Mouse (Mus musculus): ENCODE data around the gene Fbxl5. TPM values are rescaled to one million over a fixed set of nuclear protein-coding genes. Genes with fewer than 3 reads are reported as not detected.
A peak's percentile ranks its signal among the peaks of the same experiment; 100 is the strongest.

Fbxl5 gene
- 10 to 100 TPM; 77.7 to 88.1 TPM for total RNA-seq (2021)
- long read RNA-seq, transcript Fbxl5-201 (11 exons, 2,858 nt) = major isoform, 40 of 55 reads
- long read RNA-seq, partial matches to known transcripts = 8 of 55 reads
- long read RNA-seq, other reads (novel, unspliced or antisense) = 6 of 55 reads

DNA sequence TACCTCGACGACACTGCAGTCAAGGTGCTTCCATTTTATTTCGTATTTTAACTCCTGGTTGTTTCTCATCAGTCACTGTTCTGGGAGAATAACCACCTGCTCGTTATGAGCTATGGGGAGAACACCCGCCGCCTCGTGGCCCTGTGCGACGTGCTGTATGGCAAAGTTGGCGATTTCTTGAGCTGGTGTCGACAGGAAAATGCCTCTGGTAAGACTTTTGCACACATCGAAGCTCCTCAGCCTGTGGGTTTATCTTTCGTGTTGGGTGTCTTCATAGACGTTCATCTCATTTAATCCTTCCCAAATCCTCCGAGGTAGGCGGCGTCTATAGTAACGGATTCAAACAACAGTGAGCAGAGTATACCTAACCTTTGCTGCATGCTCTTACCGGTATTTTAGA, at the start of gene Fbxl5:
Fbxl5 (minus strand) TSS at position 101 of the 400 bp plus-strand sequence.
- DNase-seq (ENCODE audit: low spot score in 2 of 2) = no peak

DNA sequence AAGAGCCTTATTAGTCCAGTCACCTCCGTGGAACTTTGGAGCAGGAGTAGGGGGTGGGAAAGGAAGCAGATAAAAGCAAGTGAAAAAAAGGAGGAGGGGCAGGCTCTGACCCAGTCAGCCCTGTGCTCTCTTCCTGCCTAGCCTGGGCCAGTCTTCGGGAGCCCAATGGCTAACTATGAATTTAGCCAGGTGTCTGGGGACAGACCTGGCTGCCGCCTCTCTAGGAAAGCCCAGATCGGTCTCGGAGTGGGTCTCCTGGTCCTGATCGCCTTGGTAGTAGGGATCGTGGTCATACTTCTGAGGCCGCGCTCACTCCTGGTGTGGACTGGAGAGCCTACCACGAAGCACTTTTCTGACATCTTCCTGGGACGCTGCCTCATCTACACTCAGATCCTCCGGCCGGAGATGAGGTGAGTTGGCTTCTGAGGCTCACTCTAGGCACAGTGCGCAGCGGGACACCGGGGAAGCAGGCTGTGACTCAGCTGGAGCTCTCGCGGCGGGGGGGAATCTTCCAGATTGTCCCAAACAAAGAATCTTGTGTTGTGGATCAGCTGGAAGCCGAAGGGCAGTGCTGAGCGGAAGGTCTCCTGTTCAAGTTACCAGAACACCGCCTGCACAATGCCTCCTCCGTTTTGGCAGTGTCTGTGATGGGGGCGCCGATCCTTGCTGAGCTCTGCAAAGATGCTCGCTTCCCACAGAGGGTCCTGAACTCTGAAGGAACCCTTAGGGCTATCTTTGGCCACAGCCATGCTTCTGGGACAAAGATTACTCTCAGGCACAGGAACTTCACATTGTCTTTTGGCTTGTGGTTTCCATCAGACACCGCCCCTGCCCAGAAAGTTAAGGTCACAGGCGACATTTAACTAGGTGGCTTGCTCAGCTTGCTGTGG, 47.5 kb upstream of the Fbxl5 start:
- peak; percentile 36 to 38 for DNase-seq (ENCODE audit: low spot score in 2 of 2)

DNA sequence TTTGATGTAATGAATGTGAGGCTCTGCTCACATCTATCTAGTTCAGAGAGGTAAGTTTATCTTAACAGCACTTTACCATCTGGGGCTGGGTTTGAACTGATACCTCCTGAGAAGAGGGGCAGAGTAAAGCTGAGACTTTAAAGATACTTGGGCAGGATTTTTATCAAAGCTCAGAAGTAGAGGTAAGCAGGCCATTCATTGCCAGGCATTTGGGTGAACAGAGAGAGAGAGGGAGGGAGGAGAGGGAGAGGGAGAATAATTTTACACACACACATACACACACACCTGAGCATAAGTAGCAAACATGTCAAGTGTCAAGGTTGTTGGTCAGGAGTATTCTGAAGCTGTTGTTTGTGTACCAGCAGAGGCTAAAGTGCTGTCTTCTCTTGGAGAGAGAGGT, 46.8 kb upstream of the Fbxl5 start, which contains the start of gene Cd38:
Cd38 (plus strand) TSS at position 301 of the 400 bp plus-strand sequence.
- no peak for DNase-seq (ENCODE audit: low spot score in 2 of 2)

DNA sequence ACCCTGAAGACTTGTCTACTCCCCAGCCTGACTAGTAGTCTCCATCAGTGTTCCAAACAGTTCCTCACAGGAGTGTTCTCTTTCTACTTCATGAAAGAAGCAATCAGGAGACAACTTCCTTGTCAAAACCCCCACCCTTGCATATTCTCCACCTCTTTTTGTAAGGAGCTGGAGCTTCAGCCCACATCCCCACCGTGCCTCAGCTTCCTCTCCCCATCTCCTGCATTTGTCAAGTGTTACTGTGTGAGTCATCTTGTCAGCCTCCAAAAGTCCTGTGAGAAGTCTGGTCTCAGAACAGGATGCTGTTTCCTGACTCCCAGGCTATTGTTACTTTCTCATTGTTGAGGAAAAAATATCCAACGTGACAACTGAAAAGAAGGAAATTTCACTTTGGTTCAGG, 43.9 kb upstream of the Fbxl5 start:
- no peak for DNase-seq (ENCODE audit: low spot score in 2 of 2)

DNA sequence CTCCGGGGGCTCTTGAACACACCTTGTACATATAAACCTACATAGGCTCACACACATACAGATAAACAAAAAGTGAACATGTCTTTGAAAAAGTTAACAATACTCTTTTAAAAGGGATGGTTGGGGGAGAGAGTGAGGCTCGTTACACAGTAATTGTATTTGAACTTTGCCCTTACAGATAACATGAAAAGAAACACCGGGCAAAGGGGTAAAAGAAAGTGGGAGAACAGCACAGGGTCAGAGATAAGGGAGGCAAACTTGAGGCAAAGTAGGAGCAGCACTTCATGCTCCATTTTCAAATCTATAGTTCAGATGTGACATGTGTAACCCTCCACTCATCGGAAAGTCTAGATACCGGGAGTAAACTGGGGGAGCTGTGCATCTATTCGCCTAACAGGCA, 42.2 kb upstream of the Fbxl5 start:
- no peak for DNase-seq (ENCODE audit: low spot score in 2 of 2)

DNA sequence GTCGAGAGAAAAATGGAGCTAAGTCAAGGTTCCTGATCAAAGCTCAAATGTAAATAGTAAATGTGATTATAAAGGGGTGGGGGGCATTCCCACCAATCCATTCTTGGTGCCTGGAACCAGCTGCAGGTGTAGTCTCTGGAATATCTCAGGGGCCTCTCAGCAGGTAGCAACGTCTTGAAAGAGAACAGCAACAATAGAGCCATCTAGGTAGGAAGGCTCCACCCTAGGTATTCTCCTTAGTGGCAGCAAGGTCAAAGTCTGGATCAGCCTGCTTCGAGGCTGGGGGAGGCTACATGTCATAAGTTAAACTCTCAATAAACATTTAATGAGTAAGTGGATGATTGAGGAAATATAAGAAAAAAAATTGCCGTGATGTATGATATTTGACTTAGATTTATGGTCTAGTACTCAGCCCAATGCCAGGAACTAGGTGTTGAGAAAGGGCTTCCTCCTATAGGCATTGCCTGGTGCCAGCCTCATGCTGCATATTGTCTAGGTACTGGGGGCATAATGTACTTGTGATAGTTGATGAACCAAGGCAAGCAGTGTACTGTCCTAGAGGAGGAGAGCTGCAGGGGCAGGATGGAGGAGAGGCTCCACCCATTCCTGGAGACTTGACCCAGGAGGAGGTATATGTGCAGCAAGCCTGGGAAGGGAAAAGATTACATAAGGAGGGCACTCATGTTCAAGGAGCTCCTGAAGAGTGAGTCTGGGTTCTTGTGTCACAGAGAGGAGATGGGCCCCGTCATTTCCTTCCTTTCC, 39.4 kb upstream of the Fbxl5 start:
- DNase-seq (ENCODE audit: low spot score in 2 of 2) = no peak

DNA sequence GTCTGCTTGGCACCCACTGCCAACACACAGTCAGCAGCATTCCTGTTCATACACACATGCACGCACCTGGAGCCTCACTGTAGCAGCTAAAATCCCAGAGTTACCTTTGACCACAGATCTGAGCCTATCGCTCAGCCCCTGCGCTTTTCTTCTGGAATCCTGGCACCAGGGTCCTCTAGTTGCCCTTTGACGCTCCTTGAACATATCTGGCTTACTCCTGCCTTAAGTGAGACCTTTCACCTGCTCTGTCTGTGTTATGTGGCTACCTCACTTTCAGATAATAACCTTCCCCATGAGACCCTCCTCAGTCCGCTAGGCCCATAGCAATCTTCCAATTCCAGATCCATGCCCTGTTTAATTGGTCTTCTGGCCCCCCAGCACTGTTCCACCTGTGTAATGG, 38.7 kb upstream of the Fbxl5 start:
- no peak for DNase-seq (ENCODE audit: low spot score in 2 of 2)

DNA sequence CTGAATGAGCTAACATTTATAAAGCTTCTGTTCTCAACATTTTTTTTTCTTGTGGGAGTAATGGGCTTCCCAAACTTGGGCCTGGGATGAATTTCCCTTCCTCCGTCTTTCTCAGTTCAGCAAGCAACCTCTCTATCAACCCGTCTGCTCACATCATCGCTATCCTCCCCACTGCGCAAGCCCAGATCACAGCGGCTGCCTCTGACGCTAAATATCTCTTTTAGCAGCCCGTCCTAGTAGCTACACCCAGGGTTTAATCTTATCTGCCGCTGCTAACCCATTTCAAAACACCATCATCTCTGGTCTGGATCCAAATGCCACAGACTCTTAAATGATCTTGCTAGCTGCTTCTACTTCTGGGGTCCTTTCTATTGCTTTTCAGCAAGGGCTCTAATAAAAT, 38.2 kb upstream of the Fbxl5 start:
- no peak for DNase-seq (ENCODE audit: low spot score in 2 of 2)

DNA sequence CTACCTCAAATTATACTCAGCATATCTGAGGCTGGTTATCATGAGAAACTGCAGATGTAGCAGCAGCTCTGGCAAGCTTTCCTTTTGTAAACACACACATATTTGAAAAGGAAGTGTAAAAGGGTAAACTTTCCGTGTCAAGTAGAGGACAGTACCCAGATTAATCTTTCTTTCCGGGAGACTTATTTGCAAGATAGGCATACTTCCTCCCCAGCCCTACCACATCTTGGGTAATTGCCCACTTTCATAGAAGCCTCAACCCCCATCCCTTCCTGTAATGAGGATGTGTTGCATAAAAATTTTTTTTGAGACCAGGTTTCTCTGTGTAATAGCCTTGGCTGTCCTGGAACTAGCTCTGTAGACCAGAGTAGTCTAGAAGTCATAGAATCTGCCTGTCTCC, 34.3 kb upstream of the Fbxl5 start:
- DNase-seq (ENCODE audit: low spot score in 2 of 2) = no peak

DNA sequence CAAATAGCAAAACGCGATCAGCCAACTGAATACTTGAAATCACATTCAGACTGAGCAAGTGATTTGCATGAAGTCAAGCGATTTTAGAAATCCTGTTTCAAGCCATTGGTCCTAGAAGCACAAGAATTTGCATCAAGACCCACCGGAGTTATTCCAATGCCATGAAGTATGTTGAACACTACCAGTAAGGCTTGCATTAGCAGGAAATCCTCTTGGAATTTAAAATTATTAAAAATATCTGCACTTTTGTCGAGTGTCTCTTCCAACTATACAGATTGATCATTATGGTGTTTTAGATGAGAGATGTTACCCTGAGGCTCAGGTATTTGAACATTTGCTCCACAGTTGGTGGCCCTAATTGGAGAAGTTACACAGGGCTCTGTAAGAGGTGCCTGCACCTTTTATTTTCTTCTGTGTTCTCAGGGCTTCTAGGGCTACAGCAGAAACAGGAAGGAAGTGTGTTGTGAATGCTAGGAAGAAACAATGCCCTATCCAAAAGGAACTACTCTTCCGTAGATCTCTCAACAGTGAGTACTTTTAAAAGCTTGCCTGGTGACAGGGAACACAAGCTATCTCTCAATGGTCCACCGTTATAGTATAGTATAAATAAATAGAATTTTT, 32.5 kb upstream of the Fbxl5 start:
- no peak for DNase-seq (ENCODE audit: low spot score in 2 of 2)

DNA sequence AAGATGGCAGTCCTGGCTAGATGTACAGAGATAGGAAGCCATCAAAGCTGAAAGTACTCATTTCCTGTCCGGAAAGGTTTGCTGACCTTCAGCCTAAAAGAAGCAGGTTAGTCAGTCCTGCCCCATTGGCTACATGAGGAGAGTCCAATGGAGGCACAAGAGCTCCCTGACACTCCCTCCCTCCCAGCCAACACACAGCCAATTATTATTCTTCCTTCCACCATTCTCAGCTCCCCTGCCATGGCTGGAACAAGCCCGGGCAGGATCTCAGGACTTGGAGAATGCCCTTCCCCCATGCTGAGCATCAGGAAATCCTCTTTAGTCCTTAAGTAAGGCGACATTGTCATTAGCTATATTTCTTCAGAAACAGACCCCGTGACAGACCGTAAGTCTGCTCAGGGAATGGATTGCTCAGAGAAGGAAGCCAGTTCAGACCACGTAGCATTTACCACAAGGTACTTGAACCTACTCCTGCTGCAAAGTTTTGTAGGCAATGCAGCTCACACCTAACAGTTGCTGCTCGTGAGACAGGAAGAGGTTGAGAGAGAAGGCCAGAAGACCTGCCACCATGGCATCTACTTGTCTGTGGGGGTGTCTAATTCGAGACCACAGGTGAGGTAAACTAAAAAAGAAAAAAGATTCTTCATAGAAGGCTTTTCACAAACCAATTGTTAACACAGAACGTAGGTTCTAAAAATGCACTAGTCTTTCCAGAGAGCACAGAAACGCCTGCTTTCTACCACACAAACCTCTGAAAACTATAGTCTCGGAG, 31.8 kb upstream of the Fbxl5 start:
- DNase-seq (ENCODE audit: low spot score in 2 of 2) = no peak

DNA sequence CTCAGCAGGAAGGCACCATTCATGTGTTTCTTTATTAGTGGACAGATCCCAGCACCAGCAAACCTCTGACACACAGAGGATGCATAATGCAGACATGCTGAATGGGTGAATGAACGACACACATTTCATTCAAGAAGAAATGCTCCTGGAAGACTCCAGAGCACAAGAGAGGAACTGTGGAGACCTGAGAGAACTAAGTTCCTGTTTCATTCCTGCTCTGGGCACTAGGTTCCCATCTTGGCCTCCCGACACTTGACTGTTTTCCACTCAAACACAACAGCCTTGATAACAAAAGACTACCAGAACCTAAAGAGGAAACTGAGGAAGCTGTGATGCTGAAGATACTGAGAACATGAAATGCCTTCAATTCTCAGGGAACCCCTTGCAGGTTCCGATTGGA, 26.8 kb upstream of the Fbxl5 start:
- DNase-seq (ENCODE audit: low spot score in 2 of 2) = no peak

DNA sequence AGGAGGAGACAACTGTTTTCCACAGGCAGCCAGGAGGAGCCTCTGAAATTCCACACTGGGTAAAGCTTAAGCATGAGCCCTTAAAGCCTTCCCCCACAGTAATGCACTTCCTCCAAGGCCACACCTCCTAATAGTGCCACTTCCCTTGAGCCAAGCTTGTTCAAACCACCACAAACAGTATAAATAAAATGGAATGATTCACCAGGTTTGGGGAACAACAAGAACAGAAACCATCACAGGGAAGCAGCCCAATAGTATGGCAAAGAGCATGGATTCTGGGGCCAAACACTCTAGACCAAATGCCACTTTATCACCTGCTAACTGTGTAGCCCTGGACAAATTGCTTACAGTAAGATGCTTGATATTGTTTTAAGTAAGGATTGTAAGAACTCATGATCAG, 26.1 kb upstream of the Fbxl5 start:
- no peak for DNase-seq (ENCODE audit: low spot score in 2 of 2)

DNA sequence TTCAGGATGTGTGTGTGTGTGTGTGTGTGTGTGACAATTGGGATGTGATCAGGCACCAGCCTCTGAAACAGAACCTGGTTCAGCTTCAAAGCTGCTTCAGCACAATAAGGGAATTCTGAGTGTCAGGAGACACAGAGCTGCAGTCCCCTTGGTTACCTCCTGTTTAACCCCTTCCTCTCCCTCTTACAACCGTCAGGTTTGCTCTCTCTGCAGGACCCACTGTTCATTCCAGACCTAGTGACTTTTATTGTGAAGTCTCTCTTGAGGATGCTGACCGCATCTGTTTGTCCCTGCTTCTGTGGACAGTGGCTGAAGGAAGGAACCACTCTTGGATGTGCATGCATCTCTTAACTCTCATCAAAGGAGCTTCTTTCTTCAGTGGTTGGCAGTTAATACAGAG, 24.8 kb upstream of the Fbxl5 start:
- no peak for DNase-seq (ENCODE audit: low spot score in 2 of 2)

DNA sequence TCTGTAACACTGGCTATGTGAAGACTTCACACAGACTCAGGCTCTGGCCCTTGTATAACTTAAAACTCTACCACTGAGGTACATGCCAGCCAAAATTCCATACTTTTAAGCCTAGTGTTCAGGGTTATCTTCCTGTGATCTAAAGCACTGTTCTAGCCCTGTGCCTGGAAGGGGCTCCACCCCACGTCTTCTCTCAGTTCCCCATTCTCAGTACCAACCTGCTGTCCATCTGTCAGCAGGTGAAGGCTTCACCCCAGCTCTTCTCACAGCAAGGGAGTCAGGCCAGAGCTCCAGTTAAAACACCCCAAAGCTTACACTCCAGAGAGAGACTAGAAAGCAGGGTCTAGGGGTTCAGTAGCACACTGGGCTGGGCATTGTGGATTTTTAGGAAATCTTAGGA, 24.2 kb upstream of the Fbxl5 start:
- DNase-seq (ENCODE audit: low spot score in 2 of 2) = no peak

DNA sequence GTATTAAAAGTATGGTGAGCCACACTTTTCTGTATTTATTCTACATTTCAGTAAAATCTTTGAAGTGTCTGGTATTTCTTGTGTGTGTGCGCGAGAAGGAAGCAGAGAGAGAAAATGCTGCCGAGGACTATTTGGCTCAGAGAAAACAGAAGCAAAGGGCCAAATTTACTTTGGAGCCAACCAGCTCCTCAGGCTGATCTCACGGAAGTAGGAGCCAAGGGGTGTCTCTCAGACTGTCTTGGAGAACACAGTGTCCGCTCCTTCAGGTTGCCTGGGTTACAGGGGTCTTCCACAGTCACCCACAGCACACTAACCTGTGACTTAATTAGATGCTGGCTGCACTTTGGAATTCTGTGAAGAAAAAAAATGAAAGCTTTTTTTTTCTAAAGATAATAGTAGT, 23.6 kb upstream of the Fbxl5 start:
- DNase-seq (ENCODE audit: low spot score in 2 of 2) = peak in 1 of 2 experiments; percentile 10

DNA sequence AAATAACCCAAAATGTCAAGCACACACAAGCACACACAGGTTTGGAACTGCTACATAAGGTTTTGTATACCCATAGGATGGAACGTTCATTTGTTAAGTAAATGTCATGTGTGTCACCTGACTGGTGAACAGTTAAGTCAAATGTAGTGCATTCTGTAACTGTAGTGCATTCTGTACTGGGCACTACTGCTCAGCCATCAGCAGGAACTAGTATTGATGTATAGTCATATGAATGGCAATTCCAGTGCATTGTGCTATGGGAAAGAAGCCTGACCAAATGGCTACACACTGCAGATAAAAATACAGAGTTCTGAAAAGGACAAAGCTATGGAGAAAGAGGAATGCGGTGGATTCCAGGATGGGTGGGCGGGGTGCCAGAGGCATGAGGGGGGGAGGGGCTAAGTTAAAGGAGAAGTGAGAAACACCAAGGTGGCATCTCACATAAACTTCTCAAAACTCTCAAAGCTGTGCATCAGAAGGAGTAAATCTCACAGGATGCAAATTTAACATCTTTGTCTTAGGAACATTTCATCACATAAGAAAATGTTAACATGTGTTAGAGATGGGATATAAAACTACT, 21.2 kb upstream of the Fbxl5 start:
- DNase-seq (ENCODE audit: low spot score in 2 of 2) = no peak

DNA sequence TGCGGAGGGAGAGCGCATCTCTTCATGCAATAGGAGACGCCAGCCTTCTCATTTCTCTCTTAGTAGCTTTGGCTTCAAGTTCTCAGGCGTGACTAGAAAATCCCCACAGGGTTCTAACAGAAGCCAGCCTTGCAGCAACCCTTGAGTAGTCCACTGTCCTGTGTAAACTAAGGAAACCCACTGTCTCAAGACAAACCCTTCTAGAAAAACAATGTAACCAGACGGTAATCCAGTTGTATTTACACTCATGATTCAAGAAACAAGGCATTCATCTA, 20.5 kb upstream of the Fbxl5 start:
- peak in 1 of 2 experiments; percentile 13 for DNase-seq (ENCODE audit: low spot score in 2 of 2)

DNA sequence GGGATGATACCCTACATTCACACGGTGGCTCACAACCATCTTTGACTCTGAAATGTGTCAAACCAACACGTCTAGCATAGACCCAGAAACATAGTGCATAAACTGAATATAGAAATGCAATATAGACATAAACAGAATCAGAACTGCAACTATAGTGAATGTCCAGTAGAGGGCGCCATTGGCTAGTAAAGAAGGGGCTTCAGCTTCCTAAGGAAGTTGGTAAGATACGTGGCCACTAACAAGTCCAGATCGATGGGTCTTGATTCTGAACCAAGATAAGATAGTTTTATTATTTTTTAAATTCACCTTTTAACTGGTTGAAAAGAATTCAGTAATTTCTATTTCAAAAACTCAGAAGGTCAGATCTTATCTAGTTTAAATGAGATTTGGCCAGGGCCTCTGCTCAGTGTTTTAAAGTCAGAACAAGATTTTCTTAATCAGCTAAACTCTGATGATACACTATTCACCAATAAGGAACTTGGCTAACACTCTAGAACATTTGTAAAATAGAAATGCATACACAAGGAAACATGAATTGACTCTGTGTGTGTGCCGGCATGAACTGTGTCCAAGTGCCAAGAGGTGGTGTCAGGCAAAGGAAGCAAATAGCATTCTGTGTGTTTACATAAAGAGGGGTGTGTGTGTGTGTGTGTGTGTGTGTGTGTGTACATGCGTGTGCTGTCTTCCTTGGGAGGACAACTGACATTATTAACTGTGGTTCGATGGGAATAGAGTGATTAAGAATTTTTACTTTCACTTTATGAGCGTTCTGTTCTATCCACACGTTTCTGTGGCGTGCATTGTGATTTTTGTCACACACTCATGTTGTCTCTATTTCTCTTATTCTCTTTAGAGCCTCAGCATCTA, 19.9 kb upstream of the Fbxl5 start:
- DNase-seq (ENCODE audit: low spot score in 2 of 2) = peak; percentile 33 to 60

DNA sequence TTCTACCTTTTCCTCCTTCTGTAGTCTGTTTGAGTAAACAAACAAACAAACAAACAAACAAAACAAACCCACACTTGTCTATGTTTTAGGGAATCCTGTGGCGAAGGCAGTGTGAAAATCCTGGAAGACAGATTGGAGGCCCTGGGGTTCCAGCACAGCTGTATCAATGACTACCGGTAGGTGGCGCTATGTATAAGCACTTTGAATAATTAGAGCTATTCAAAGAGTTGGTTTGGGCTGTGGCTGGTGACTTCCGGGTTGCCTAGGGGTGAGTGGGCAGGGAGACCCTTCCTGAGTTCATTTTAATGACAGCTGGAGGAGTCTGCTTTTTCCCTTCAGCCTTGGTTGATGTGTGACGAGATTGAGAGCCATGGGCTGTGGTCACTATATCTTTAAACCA, 15.9 kb upstream of the Fbxl5 start:
- peak; percentile 41 to 51 for DNase-seq (ENCODE audit: low spot score in 2 of 2)

Data from layer of hippocampus, postnatal 10 days (tissue).